Mouse (Mus musculus) neural tube, embryonic 11.5 days (tissue): ENCODE results near the gene Pex13. TPM values are rescaled to one million over a fixed set of nuclear protein-coding genes. Genes with fewer than 3 reads are reported as not detected.
"Not testable (repeated sequence)": the region's sequence is repeated elsewhere in the genome, so short reads cannot be mapped to it uniquely, and the experiment has no call there.

Experiments used
- ATAC-seq: fragments of 200-750 bp; cut with Nextera tagmentation; 2 replicates; pipeline ENCODE4 v1.8.0; 2017; ENCODE audit warnings: moderate number of reproducible peaks, mild to moderate bottlenecking, moderate TSS enrichment, moderate library complexity; ENCODE audit not compliant: insufficient read depth, low FRiP score, low TSS enrichment
- DNase-seq: peaks from one replicate; pipeline ENCODE4 v3.0.0-alpha.2; 2015; ENCODE audit warnings: low spot score
- H3K27ac ChIP-seq: fragments of 300-500 bp; sonication (generic); 2 replicates; pipeline ENCODE4 v1.5.1; 2014; ENCODE audit warnings: low read depth, mild to moderate bottlenecking, low read length
- H3K27me3 ChIP-seq: fragments of 300-500 bp; sonication (generic); 2 replicates; pipeline ENCODE4 v1.6.1; 2014; ENCODE audit warnings: mild to moderate bottlenecking, low read length, mixed read lengths; ENCODE audit not compliant: control insufficient read depth, insufficient read depth
- H3K36me3 ChIP-seq: fragments of 300-500 bp; sonication (generic); 2 replicates; pipeline ENCODE4 v1.6.1; 2014; ENCODE audit warnings: mild to moderate bottlenecking, low read length, moderate library complexity, mixed read lengths; ENCODE audit not compliant: control insufficient read depth, insufficient read depth
- H3K4me1 ChIP-seq: fragments of 300-500 bp; sonication (generic); 2 replicates; pipeline ENCODE4 v1.6.1; 2014; ENCODE audit warnings: low read length, mixed read lengths; ENCODE audit not compliant: control insufficient read depth, insufficient read depth
- H3K4me2 ChIP-seq: fragments of 300-500 bp; sonication (generic); 2 replicates; pipeline ENCODE4 v1.6.1; 2014; ENCODE audit warnings: low read depth, mild to moderate bottlenecking, moderate library complexity
- H3K4me3 ChIP-seq: fragments of 300-500 bp; sonication (generic); 2 replicates; pipeline ENCODE4 v1.5.1; 2014; ENCODE audit warnings: low read depth, low read length
- H3K9ac ChIP-seq: fragments of 300-500 bp; sonication (generic); 2 replicates; pipeline ENCODE4 v1.6.1; 2014; ENCODE audit warnings: mild to moderate bottlenecking, low read length
- H3K9me3 ChIP-seq: fragments of 300-500 bp; sonication (generic); 2 replicates; pipeline ENCODE4 v1.6.1; 2016; ENCODE audit warnings: low read length; ENCODE audit not compliant: control insufficient read depth
- WGBS: fragments of 180-500 bp; shearing (Covaris S2); extraction: QIAGEN DNeasy Blood & Tissue Kit; methylation state at CpG from one replicate; pipeline ENCODE4 v1.1.7; 2014; 5-methylcytosine and 5-hydroxymethylcytosine counted together
- polyA plus RNA-seq: library from polyadenylated mRNA; unstranded; fragments of >200 nt; fragmentation: Nextera tagmentation; extraction: Ambion mirVana; gene quantifications from 2 replicates; pipeline ENCODE4 v1.2.1, GENCODE M21; 2014

Gene Pex13
- polyA plus RNA-seq, 1 experiment from 2014 or later = 37.6 TPM

GRCm38 (mm10) chr11:23630664-23631063 lies 35.1 kb downstream of the Pex13 start:
- no peak overlapping the region for H3K4me2 ChIP-seq
- H3K4me1 ChIP-seq = no peaks in the 10 kb centered on the region; the same call in 1 of the 2 replicates
- no peaks in the 10 kb centered on the region for H3K9me3 ChIP-seq
- no peaks in the 10 kb centered on the region for H3K27me3 ChIP-seq
- no peak overlapping the region for H3K27ac ChIP-seq
- no peaks in the 10 kb centered on the region for H3K36me3 ChIP-seq
- no peak overlapping the region for H3K9ac ChIP-seq
- ATAC-seq (no peak), DNase-seq (no peak)
- H3K4me3 ChIP-seq = no peak overlapping the region

GRCm38 (mm10) chr11:23618995-23619394 lies 46.8 kb downstream of the Pex13 start:
- WGBS = 85% methylated on average over 5 of the region's 5 CpGs
- no peak for ATAC-seq

GRCm38 (mm10) chr11:23614546-23614945 lies 51.2 kb downstream of the Pex13 start:
- Histone ChIP-seq H3K4me1 (no peaks in the 10 kb centered on the region), H3K36me3 (no peaks in the 10 kb centered on the region), H3K4me3 (no peak overlapping the region)

More at GRCm38 (mm10) chr11:23618995-23619394, 46.8 kb downstream of the Pex13 start:
- H3K4me1 ChIP-seq = no peaks in the 10 kb centered on the region
- H3K36me3 ChIP-seq = no peaks in the 10 kb centered on the region
- no peak overlapping the region for H3K4me3 ChIP-seq
- no peak overlapping the region for H3K4me2 ChIP-seq
- no peak for DNase-seq
- H3K9ac ChIP-seq = no peak overlapping the region
- no peak overlapping the region for H3K27ac ChIP-seq
- H3K9me3 ChIP-seq = no peaks in the 10 kb centered on the region
- H3K27me3 ChIP-seq = no peaks in the 10 kb centered on the region

GRCm38 (mm10) chr11:23607291-23607690 lies 58.5 kb downstream of the Pex13 start:
- not testable (repeated sequence) for H3K36me3 ChIP-seq, H3K4me1 ChIP-seq, H3K9ac ChIP-seq, DNase-seq, H3K4me3 ChIP-seq, H3K9me3 ChIP-seq, H3K27me3 ChIP-seq, ATAC-seq, H3K27ac ChIP-seq, H3K4me2 ChIP-seq
- WGBS = 87% methylated on average over 6 of the region's 6 CpGs

More at GRCm38 (mm10) chr11:23614546-23614945, 51.2 kb downstream of the Pex13 start:
- Histone ChIP-seq H3K9me3 (no peaks in the 10 kb centered on the region), H3K27ac (no peak overlapping the region), H3K9ac (no peak overlapping the region), H3K4me2 (no peak overlapping the region), H3K27me3 (no peaks in the 10 kb centered on the region)
- DNase-seq = no peak
- ATAC-seq = no peak
- 87% methylated on average over 5 of the region's 5 CpGs for WGBS

Other genes starting within 250 kb of the Pex13 start
- gene Ahsa2, start 167.9 kb downstream of the Pex13 start, polyA plus RNA-seq = 147 and 154 TPM in 2 replicates
- not detected in 2 replicates for gene 1700093K21Rik, start 144.8 kb downstream of the Pex13 start, polyA plus RNA-seq
- gene 0610010F05Rik, start 32.3 kb downstream of the Pex13 start, polyA plus RNA-seq = 62.2 and 63.3 TPM in 2 replicates
- gene Pus10, start 285 bp downstream of the Pex13 start, polyA plus RNA-seq = 22.1 TPM in 2 replicates
- 0.93 and 0.95 TPM in 2 replicates for gene Rel, start 105.0 kb upstream of the Pex13 start, polyA plus RNA-seq
- gene Papolg, start 229.3 kb upstream of the Pex13 start, polyA plus RNA-seq = 27.7 and 29.3 TPM in 2 replicates